Comparison of ENCODE assay signal across 8 mouse cellular contexts in genomic region chr16:17803675-17804448, GRCm38 (mm10). TPM values are rescaled to one million over a fixed set of nuclear protein-coding genes. Genes with fewer than 3 reads are reported as not detected.
A peak's percentile ranks its signal among the peaks of the same experiment; 100 is the strongest.
DNase-seq lines count a peak whose midpoint lies in the region; ATAC-seq and TF ChIP-seq lines count a peak whose summit lies in the region.

No protein-coding gene starts in this region.

- peak overlapping the region; percentile 48; the same call in 1 of the 2 replicates for H3K9ac ChIP-seq in heart, embryonic 12.5 days
- no peak overlapping the region for H3K9ac ChIP-seq in ES-E14 (ENCODE audit: insufficient read depth, low read depth, low read length, poor library complexity, severe bottlenecking)
- 0 out of 2 replicates have a peak overlapping the region, but pooled peaks have one; percentile 35 for H3K9ac ChIP-seq in forebrain, postnatal 0 days

- ATAC-seq in heart, embryonic 12.5 days (ENCODE audit: insufficient number of reproducible peaks, low FRiP score): no peak
- no peak for ATAC-seq in forebrain, postnatal 0 days

- peaks cover 66% of the 10 kb centered on the region for H3K4me1 ChIP-seq in heart, embryonic 12.5 days (replicated peaks)
- H3K4me1 ChIP-seq in ES-E14 (ENCODE audit: control insufficient read depth in 2 of 2, insufficient read depth in 2 of 2, low read length in 2 of 2, poor library complexity in 1 of 2): peaks cover 0 to 9% of the 10 kb centered on the region in 2 experiments; a peak in 1 of 4 replicates
- H3K4me1 ChIP-seq in forebrain, postnatal 0 days (ENCODE audit: insufficient read depth): peaks cover 23% of the 10 kb centered on the region; the same call in 1 of the 2 replicates
- peaks cover 61% of the 10 kb centered on the region for H3K4me1 ChIP-seq in midbrain, embryonic 10.5 days

- WGBS in heart, embryonic 12.5 days: 20% methylated on average over 33 of the region's 33 CpGs
- 8% methylated on average over 33 of the region's 33 CpGs for WGBS in forebrain, postnatal 0 days
- 9% methylated on average over 33 of the region's 33 CpGs for WGBS in midbrain, embryonic 10.5 days

- no peak overlapping the region for H3K27ac ChIP-seq in heart, embryonic 12.5 days (ENCODE audit: poor library complexity, severe bottlenecking)
- H3K27ac ChIP-seq in ES-E14 (ENCODE audit: insufficient read depth, low read depth, low read length, poor library complexity, severe bottlenecking): no peak overlapping the region
- H3K27ac ChIP-seq in forebrain, postnatal 0 days (ENCODE audit: low read depth, low read length): no peak overlapping the region
- H3K27ac ChIP-seq in midbrain, embryonic 10.5 days (replicated peaks): no peak overlapping the region

- H3K4me3 ChIP-seq in heart, embryonic 12.5 days: peak overlapping the region; percentile 44
- peak overlapping the region; percentile 55 to 60; a peak in 3 of 4 replicates for H3K4me3 ChIP-seq in ES-E14 (ENCODE audit: insufficient read depth in 1 of 2, low read depth in 1 of 2, low read length in 2 of 2, poor library complexity in 1 of 2, severe bottlenecking in 1 of 2)
- H3K4me3 ChIP-seq in forebrain, postnatal 0 days (ENCODE audit: low read depth, low read length): peak overlapping the region; percentile 41
- peak overlapping the region; percentile 57 for H3K4me3 ChIP-seq in midbrain, embryonic 10.5 days

- H3K36me3 ChIP-seq in heart, embryonic 12.5 days: peaks cover 3% of the 10 kb centered on the region; the same call in 1 of the 2 replicates
- H3K36me3 ChIP-seq in ES-E14 (ENCODE audit: control insufficient read depth, insufficient read depth, low read length, poor library complexity, severe bottlenecking): no peaks in the 10 kb centered on the region
- H3K36me3 ChIP-seq in forebrain, postnatal 0 days (ENCODE audit: insufficient read depth): no peaks in the 10 kb centered on the region
- H3K36me3 ChIP-seq in midbrain, embryonic 10.5 days: no peaks in the 10 kb centered on the region

- no peak for TF ChIP-seq CTCF in forebrain, postnatal 0 days (IDR thresholded peaks at IDR 0.05; ENCODE audit: low read depth)

- in situ Hi-C loops in ES-E14 (cut with MboI; ENCODE audit: low sequenced_read_pairs in 2 of 2, unreplicated experiment in 2 of 2): loop anchor here (10.0 to 25.0 kb wide), 2 partner anchors 781 to 808 kb away; partner anchors contain the start of gene Gp1bb (in 1 of the 2)

- peaks cover 86% of the 10 kb centered on the region for H3K27me3 ChIP-seq in heart, embryonic 12.5 days (replicated peaks)
- peaks cover 64% of the 10 kb centered on the region for H3K27me3 ChIP-seq in forebrain, postnatal 0 days (ENCODE audit: insufficient read depth, low read length)
- peaks cover 99% of the 10 kb centered on the region for H3K27me3 ChIP-seq in midbrain, embryonic 10.5 days (ENCODE audit: low read depth, poor library complexity, severe bottlenecking)

- no peak for DNase-seq in heart, postnatal 4 days
- DNase-seq in ES-E14 (ENCODE audit: low read depth, low spot score): no peak
- no peak for DNase-seq in forebrain, postnatal 0 days
- peak; percentile 40 for DNase-seq in midbrain, embryonic 10.5 days (ENCODE audit: low spot score)
- DNase-seq in frontal cortex, postnatal 14 days (ENCODE audit: low spot score in 2 of 2): no peak
- DNase-seq in cerebellum, adult 9-11 months: no peak
- DNase-seq in urinary bladder, postnatal 14 days (ENCODE audit: low spot score): no peak

- peak overlapping the region; percentile 74 for H3K4me2 ChIP-seq in heart, embryonic 12.5 days
- peak overlapping the region; percentile 59 for H3K4me2 ChIP-seq in forebrain, postnatal 0 days (ENCODE audit: low read depth)

- H3K9me3 ChIP-seq in heart, embryonic 12.5 days (replicated peaks): no peaks in the 10 kb centered on the region
- H3K9me3 ChIP-seq in ES-E14 (ENCODE audit: control insufficient read depth, insufficient read depth, low read depth, low read length): no peaks in the 10 kb centered on the region
- no peaks in the 10 kb centered on the region for H3K9me3 ChIP-seq in forebrain, postnatal 0 days (ENCODE audit: low read length)
- no peaks in the 10 kb centered on the region for H3K9me3 ChIP-seq in midbrain, embryonic 10.5 days (replicated peaks)

TF ChIP-seq in ES-E14, 5 proteins besides CTCF, POLR2A, EP300 and RAD21:
- TF ChIP-seq ZNF384 (IDR thresholded peaks at IDR 0.05; ENCODE audit: low read depth, low read length) (no peak), ZC3H11A (IDR thresholded peaks at IDR 0.05; ENCODE audit: borderline replicate concordance, low read depth, low read length) (no peak), MAFK (IDR thresholded peaks at IDR 0.05; ENCODE audit: insufficient read depth, low read depth, low read length) (no peak), CHD2 (IDR thresholded peaks at IDR 0.05; ENCODE audit: low read depth, low read length) (no peak), HCFC1 (IDR thresholded peaks at IDR 0.05; ENCODE audit: borderline replicate concordance, insufficient read depth, low read length) (no peak)

RNA-seq across cellular contexts. Expression of gene Scarf2, which starts 6.8 kb away (rescaled TPM):
- polyA plus RNA-seq in heart, embryonic 12.5 days (2016; fragmentation: Nextera tagmentation; extraction: Ambion mirVana): 15.8 and 17.4 TPM in 2 replicates
- 10 to 100 TPM; 16.6 to 17.7 TPM for total RNA-seq in heart, postnatal 4 days (2021)
- 7.2 and 8.1 TPM in 2 replicates for total RNA-seq in ES-E14 (2012; rRNA removed)
- total RNA-seq in forebrain, postnatal 0 days (2014; rRNA removed): 6.2 and 10.6 TPM in 2 replicates
- polyA plus RNA-seq in forebrain, postnatal 0 days (2015; fragmentation: Nextera tagmentation; extraction: Ambion mirVana): 1.9 and 2.1 TPM in 2 replicates
- polyA plus RNA-seq in midbrain, embryonic 10.5 days (2016; fragmentation: Nextera tagmentation; extraction: Ambion mirVana): 4.1 TPM in 2 replicates

RNA-seq across cellular contexts. Expression of gene B830017H08Rik, which starts 29.1 kb away (rescaled TPM):
- polyA plus RNA-seq in heart, embryonic 12.5 days (2016; fragmentation: Nextera tagmentation; extraction: Ambion mirVana): not detected in 2 replicates
- total RNA-seq in heart, postnatal 4 days (2021): not detected
- total RNA-seq in ES-E14 (2012; rRNA removed): 0.16 TPM in 1 of 2 replicates, not detected in the other
- 4.5 and 5.9 TPM in 2 replicates for total RNA-seq in forebrain, postnatal 0 days (2014; rRNA removed)
- polyA plus RNA-seq in forebrain, postnatal 0 days (2015; fragmentation: Nextera tagmentation; extraction: Ambion mirVana): 6.8 TPM in 2 replicates
- polyA plus RNA-seq in midbrain, embryonic 10.5 days (2016; fragmentation: Nextera tagmentation; extraction: Ambion mirVana): 0.21 TPM in 1 of 2 replicates, not detected in the other

RNA-seq across cellular contexts. Expression of gene Car15, which starts 34.3 kb away (rescaled TPM):
- polyA plus RNA-seq in heart, embryonic 12.5 days (2016; fragmentation: Nextera tagmentation; extraction: Ambion mirVana): 1.5 and 1.7 TPM in 2 replicates
- 1 to 10 TPM; 1.4 to 1.6 TPM for total RNA-seq in heart, postnatal 4 days (2021)
- 2.4 and 3.5 TPM in 2 replicates for total RNA-seq in ES-E14 (2012; rRNA removed)
- 4.2 and 7.5 TPM in 2 replicates for total RNA-seq in forebrain, postnatal 0 days (2014; rRNA removed)
- 1.8 and 1.9 TPM in 2 replicates for polyA plus RNA-seq in forebrain, postnatal 0 days (2015; fragmentation: Nextera tagmentation; extraction: Ambion mirVana)
- polyA plus RNA-seq in midbrain, embryonic 10.5 days (2016; fragmentation: Nextera tagmentation; extraction: Ambion mirVana): 1.8 and 1.9 TPM in 2 replicates

RNA-seq across cellular contexts. Expression of gene Klhl22, which starts 44.4 kb away (rescaled TPM):
- polyA plus RNA-seq in heart, embryonic 12.5 days (2016; fragmentation: Nextera tagmentation; extraction: Ambion mirVana): 42.7 and 44.4 TPM in 2 replicates
- 10 to 100 TPM; 24.6 to 25.1 TPM for total RNA-seq in heart, postnatal 4 days (2021)
- total RNA-seq in ES-E14 (2012; rRNA removed): 48.5 and 64.7 TPM in 2 replicates
- 117 and 162 TPM in 2 replicates for total RNA-seq in forebrain, postnatal 0 days (2014; rRNA removed)
- polyA plus RNA-seq in forebrain, postnatal 0 days (2015; fragmentation: Nextera tagmentation; extraction: Ambion mirVana): 69.6 and 73.8 TPM in 2 replicates
- 52.6 and 57.4 TPM in 2 replicates for polyA plus RNA-seq in midbrain, embryonic 10.5 days (2016; fragmentation: Nextera tagmentation; extraction: Ambion mirVana)
